Mouse (Mus musculus) hindbrain, embryonic 14.5 days (tissue): Measurements from ENCODE around the gene Faim2. TPM values are rescaled to one million over a fixed set of nuclear protein-coding genes. Genes with fewer than 3 reads are reported as not detected.

Experiments used
- ATAC-seq: fragments of 200-750 bp; cut with Nextera tagmentation; 2 replicates; pipeline ENCODE4 v1.8.0; 2017; ENCODE audit warnings: moderate number of reproducible peaks, mild to moderate bottlenecking, moderate TSS enrichment, moderate library complexity; ENCODE audit not compliant: low FRiP score
- DNase-seq: peaks from one replicate; pipeline ENCODE4 v3.0.0-alpha.2; 2015; ENCODE audit warnings: low spot score
- H3K27ac ChIP-seq: fragments of 300-500 bp; sonication (generic); 2 replicates; pipeline ENCODE4 v1.5.1; 2014; ENCODE audit warnings: mild to moderate bottlenecking, moderate library complexity
- H3K27me3 ChIP-seq: fragments of 300-500 bp; sonication (generic); 2 replicates; pipeline ENCODE4 v1.6.1; 2014; ENCODE audit warnings: mild to moderate bottlenecking, low read length, mixed read lengths; ENCODE audit not compliant: control insufficient read depth, insufficient read depth
- H3K36me3 ChIP-seq: fragments of 300-500 bp; sonication (generic); replicated peaks from 2 replicates; pipeline ENCODE4 v1.6.1; 2014; ENCODE audit not compliant: control insufficient read depth, insufficient read depth
- H3K4me1 ChIP-seq: fragments of 300-500 bp; sonication (generic); replicated peaks from 2 replicates; pipeline ENCODE4 v1.6.1; 2014; ENCODE audit warnings: antibody characterized with exemption, low read length, mixed read lengths; ENCODE audit not compliant: control insufficient read depth, insufficient read depth
- H3K4me2 ChIP-seq: fragments of 300-500 bp; sonication (generic); replicated peaks from 2 replicates; pipeline ENCODE4 v1.6.1; 2014; ENCODE audit warnings: mild to moderate bottlenecking, moderate library complexity
- H3K4me3 ChIP-seq: fragments of 300-500 bp; sonication (generic); replicated peaks from 2 replicates; pipeline ENCODE4 v1.5.1; 2014; ENCODE audit warnings: mild to moderate bottlenecking, low read length
- H3K9ac ChIP-seq: fragments of 300-500 bp; sonication (generic); 2 replicates; pipeline ENCODE4 v1.6.1; 2014
- H3K9me3 ChIP-seq: fragments of 300-500 bp; sonication (generic); 2 replicates; pipeline ENCODE4 v1.6.1; 2016; ENCODE audit warnings: low read length; ENCODE audit not compliant: control insufficient read depth
- WGBS: fragments of 180-500 bp; shearing (Covaris S2); extraction: QIAGEN DNeasy Blood & Tissue Kit; methylation state at CpG from one replicate; pipeline ENCODE4 v1.1.7; 2014; 5-methylcytosine and 5-hydroxymethylcytosine counted together
- polyA plus RNA-seq: library from polyadenylated mRNA; unstranded; fragments of >200 nt; fragmentation: Nextera tagmentation; extraction: Ambion mirVana; gene quantifications from 2 replicates; pipeline ENCODE4 v1.2.1, GENCODE M21; 2014

Gene Faim2
- polyA plus RNA-seq, 1 experiment from 2014 or later: 32.0 TPM

- Histone ChIP-seq H3K36me3 (no peaks in the 10 kb centered on the region), H3K27me3 (no peaks in the 10 kb centered on the region), H3K27ac (no peak overlapping the region), H3K4me3 (no peak overlapping the region), H3K4me2 (no peak overlapping the region), H3K4me1 (peaks cover 19% of the 10 kb centered on the region; the same call in 1 of the 2 replicates), H3K9ac (no peak overlapping the region), H3K9me3 (no peaks in the 10 kb centered on the region)
- no peak for DNase-seq
- 73% methylated on average over 5 of the region's 5 CpGs for WGBS
- no peak for ATAC-seq
These were observed 27.6 kb downstream of the Faim2 start for GRCm38 (mm10) chr15:99500320-99500719.

GRCm38 (mm10) chr15:99499726-99500125 is 28.2 kb downstream of the Faim2 start:
- DNase-seq: no peak
- Histone ChIP-seq H3K4me3 (no peak overlapping the region), H3K9me3 (no peaks in the 10 kb centered on the region)

GRCm38 (mm10) chr15:99498781-99499180 is 29.2 kb downstream of the Faim2 start:
- no peak for ATAC-seq
- Histone ChIP-seq H3K4me3 (no peak overlapping the region), H3K9ac (no peak overlapping the region), H3K9me3 (no peaks in the 10 kb centered on the region), H3K36me3 (no peaks in the 10 kb centered on the region), H3K27ac (no peak overlapping the region), H3K27me3 (no peaks in the 10 kb centered on the region), H3K4me2 (no peak overlapping the region), H3K4me1 (peaks cover 19% of the 10 kb centered on the region; the same call in 1 of the 2 replicates)
- WGBS: 66% methylated on average over 4 of the region's 4 CpGs
- DNase-seq: no peak

More at GRCm38 (mm10) chr15:99499726-99500125, 28.2 kb downstream of the Faim2 start:
- no peaks in the 10 kb centered on the region for H3K36me3 ChIP-seq
- no peaks in the 10 kb centered on the region for H3K27me3 ChIP-seq
- peaks cover 19% of the 10 kb centered on the region; the same call in 1 of the 2 replicates for H3K4me1 ChIP-seq
- H3K4me2 ChIP-seq: no peak overlapping the region
- WGBS: 58% methylated on average over 6 of the region's 6 CpGs
- no peak overlapping the region for H3K27ac ChIP-seq
- H3K9ac ChIP-seq: no peak overlapping the region
- no peak for ATAC-seq

- Histone ChIP-seq H3K9ac (no peak overlapping the region), H3K36me3 (no peaks in the 10 kb centered on the region), H3K4me3 (no peak overlapping the region), H3K27me3 (no peaks in the 10 kb centered on the region), H3K27ac (no peak overlapping the region), H3K4me1 (peaks cover 19% of the 10 kb centered on the region; the same call in 1 of the 2 replicates), H3K9me3 (no peaks in the 10 kb centered on the region), H3K4me2 (no peak overlapping the region)
- ATAC-seq (no peak), DNase-seq (no peak)
- WGBS: 83% methylated on average over 4 of the region's 4 CpGs
These were observed 29.6 kb downstream of the Faim2 start for GRCm38 (mm10) chr15:99498356-99498755.

- Histone ChIP-seq H3K27me3 (no peaks in the 10 kb centered on the region), H3K9ac (no peak overlapping the region), H3K4me1 (peaks cover 16% of the 10 kb centered on the region; the same call in 1 of the 2 replicates), H3K4me3 (no peak overlapping the region), H3K36me3 (no peaks in the 10 kb centered on the region), H3K9me3 (no peaks in the 10 kb centered on the region), H3K27ac (no peak overlapping the region), H3K4me2 (no peak overlapping the region)
- DNase-seq (peak; percentile 50), ATAC-seq (no peak)
- 52% methylated on average over 12 of the region's 12 CpGs for WGBS
These were observed 30.3 kb downstream of the Faim2 start for GRCm38 (mm10) chr15:99497527-99498242.

GRCm38 (mm10) chr15:99497061-99497460 is 30.9 kb downstream of the Faim2 start:
- WGBS: 7% methylated on average over 4 of the region's 4 CpGs
- no peaks in the 10 kb centered on the region for H3K36me3 ChIP-seq
- no peak overlapping the region for H3K27ac ChIP-seq
- DNase-seq (peak; percentile 87), ATAC-seq (peak; percentile 72; the same call in 1 of the 2 replicates)
- peaks cover 10% of the 10 kb centered on the region; the same call in 1 of the 2 replicates for H3K4me1 ChIP-seq
- H3K4me3 ChIP-seq: no peak overlapping the region
- no peak overlapping the region for H3K9ac ChIP-seq
- no peaks in the 10 kb centered on the region for H3K27me3 ChIP-seq
- H3K9me3 ChIP-seq: no peaks in the 10 kb centered on the region
- no peak overlapping the region for H3K4me2 ChIP-seq

GRCm38 (mm10) chr15:99484745-99485144 is 43.2 kb downstream of the Faim2 start:
- WGBS: 69% methylated on average over 6 of the region's 6 CpGs
- Histone ChIP-seq H3K4me3 (no peak overlapping the region), H3K27ac (no peak overlapping the region), H3K27me3 (no peaks in the 10 kb centered on the region), H3K9me3 (no peaks in the 10 kb centered on the region), H3K4me2 (no peak overlapping the region), H3K4me1 (no peaks in the 10 kb centered on the region), H3K9ac (no peak overlapping the region), H3K36me3 (no peaks in the 10 kb centered on the region)
- ATAC-seq (no peak), DNase-seq (no peak)

- H3K4me1 ChIP-seq: peaks cover 8% of the 10 kb centered on the region
- 80% methylated on average over 1 of the region's 1 CpGs for WGBS
- no peak overlapping the region for H3K4me2 ChIP-seq
- no peak overlapping the region for H3K27ac ChIP-seq
- H3K9ac ChIP-seq: no peak overlapping the region
- no peaks in the 10 kb centered on the region for H3K27me3 ChIP-seq
- no peak for DNase-seq
- H3K9me3 ChIP-seq: no peaks in the 10 kb centered on the region
- no peaks in the 10 kb centered on the region for H3K36me3 ChIP-seq
- ATAC-seq: no peak
- H3K4me3 ChIP-seq: no peak overlapping the region
These were observed 52.2 kb downstream of the Faim2 start for GRCm38 (mm10) chr15:99475814-99476213.

GRCm38 (mm10) chr15:99474576-99474926 is 53.4 kb downstream of the Faim2 start, which contains the start of gene Bcdin3d:
Gene Bcdin3d, minus strand, starts transcription at chr15:99474730.
- peak within 1 kb of the TSS; percentile 88 for H3K27ac ChIP-seq
- H3K36me3 ChIP-seq: no peaks in the 10 kb centered on the region
- H3K4me1 ChIP-seq: peaks cover 8% of the 10 kb centered on the region
- peak; percentile 94 for DNase-seq
- peak; percentile 84 for ATAC-seq
- no peaks in the 10 kb centered on the region for H3K27me3 ChIP-seq
- peak within 1 kb of the TSS; percentile 69 for H3K4me2 ChIP-seq
- H3K4me3 ChIP-seq: peak within 1 kb of the TSS; percentile 75
- H3K9me3 ChIP-seq: no peaks in the 10 kb centered on the region
- H3K9ac ChIP-seq: peak within 1 kb of the TSS; percentile 83
- 2% methylated on average over 26 of the region's 26 CpGs for WGBS
